Mouse (Mus musculus) forebrain, embryonic 15.5 days (tissue): ENCODE measurements around the gene Nxf1. TPM values are rescaled to one million over a fixed set of nuclear protein-coding genes. Genes with fewer than 3 reads are reported as not detected.

Experiments
- ATAC-seq: fragments of 200-750 bp; cut with Nextera tagmentation; replicated peaks from 2 replicates; pipeline ENCODE4 v1.8.0; 2017; ENCODE audit warnings: mild to moderate bottlenecking, moderate TSS enrichment, moderate library complexity
- H3K27ac ChIP-seq: fragments of 300-500 bp; sonication (generic); replicated peaks from 2 replicates; pipeline ENCODE4 v1.5.1; 2015; ENCODE audit warnings: mild to moderate bottlenecking, inconsistent platforms
- H3K27me3 ChIP-seq: fragments of 300-500 bp; sonication (generic); 2 replicates; pipeline ENCODE4 v1.6.1; 2015; ENCODE audit warnings: inconsistent platforms
- H3K36me3 ChIP-seq: fragments of 300-500 bp; sonication (generic); 2 replicates; pipeline ENCODE4 v1.6.1; 2015; ENCODE audit warnings: mild to moderate bottlenecking, inconsistent platforms
- H3K4me1 ChIP-seq: fragments of 300-500 bp; sonication (generic); 2 replicates; pipeline ENCODE4 v1.6.1; 2015; ENCODE audit warnings: inconsistent platforms
- H3K4me2 ChIP-seq: fragments of 300-500 bp; sonication (generic); replicated peaks from 2 replicates; pipeline ENCODE4 v1.6.1; 2015; ENCODE audit warnings: mild to moderate bottlenecking, inconsistent platforms
- H3K4me3 ChIP-seq: fragments of 300-500 bp; sonication (generic); 2 replicates; pipeline ENCODE4 v1.5.1; 2015; ENCODE audit warnings: mild to moderate bottlenecking, inconsistent platforms
- H3K9ac ChIP-seq: fragments of 300-500 bp; sonication (generic); replicated peaks from 2 replicates; pipeline ENCODE4 v1.6.1; 2015; ENCODE audit warnings: mild to moderate bottlenecking, inconsistent platforms
- H3K9me3 ChIP-seq: fragments of 300-500 bp; sonication (generic); 2 replicates; pipeline ENCODE4 v1.6.1; 2016; ENCODE audit warnings: inconsistent platforms
- WGBS: fragments of 180-500 bp; shearing (Covaris S2); methylation state at CpG from one replicate; pipeline ENCODE4 v1.1.7; 2015; ENCODE audit warnings: mixed read lengths; 5-methylcytosine and 5-hydroxymethylcytosine counted together
- polyA plus RNA-seq: library from polyadenylated mRNA; unstranded; fragments of >200 nt; fragmentation: Nextera tagmentation; extraction: Ambion mirVana; gene quantifications from 2 replicates; pipeline ENCODE4 v1.2.1, GENCODE M21; 2015

Nxf1 gene
- polyA plus RNA-seq, 1 experiment from 2014 or later = 187 TPM

DNA sequence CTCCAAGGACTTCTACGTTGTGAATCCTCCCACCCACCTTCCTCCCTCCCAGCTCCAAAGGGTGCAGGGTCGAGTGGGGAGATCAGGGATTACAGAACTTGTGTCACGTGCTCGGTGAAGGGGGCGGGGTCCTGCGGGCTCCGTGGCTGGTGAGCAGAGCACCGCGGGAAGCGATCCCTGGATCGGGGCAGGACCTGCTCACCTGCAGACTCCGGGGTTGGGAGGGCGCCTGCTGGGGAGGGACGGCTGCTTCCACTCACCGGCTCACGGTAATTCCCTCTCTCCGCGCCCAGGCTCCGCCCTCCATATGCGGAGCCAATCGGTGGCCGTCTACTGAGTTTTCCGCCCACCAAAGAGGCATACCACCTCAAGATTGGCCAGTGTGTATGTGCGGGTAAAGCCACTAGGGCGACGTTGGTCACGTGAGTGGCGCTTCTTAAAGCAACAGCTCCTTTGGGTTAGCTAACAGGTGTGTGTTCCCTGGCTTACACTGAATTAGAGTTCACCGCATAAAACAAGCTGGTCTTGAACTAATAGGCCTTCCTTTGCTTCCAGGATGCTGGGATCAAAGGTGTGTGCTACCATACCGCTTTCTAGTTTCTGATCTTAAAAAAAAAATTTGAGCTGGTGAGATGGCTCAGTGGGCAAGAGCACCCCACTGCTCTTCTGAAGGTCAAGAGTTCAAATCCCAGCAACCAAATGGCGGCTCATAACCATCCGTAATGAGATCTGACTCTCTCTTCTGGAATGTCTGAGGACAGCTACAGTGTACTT, 29.3 kb downstream of the Nxf1 start, which contains the start of gene Taf6l:
Gene Taf6l (minus strand): TSS at position 410 of the 774 bp plus-strand sequence.
- Histone ChIP-seq H3K9me3 (no peaks in the 10 kb centered on the region), H3K4me2 (peak within 1 kb of the TSS; percentile 71), H3K9ac (peak within 1 kb of the TSS; percentile 67), H3K36me3 (peaks cover 23% of the 10 kb centered on the region), H3K4me1 (peaks cover 13% of the 10 kb centered on the region), H3K27me3 (no peaks in the 10 kb centered on the region), H3K4me3 (peak within 1 kb of the TSS; percentile 83), H3K27ac (peak within 1 kb of the TSS; percentile 87)
- ATAC-seq = peak; percentile 99
- under 1% methylated on average over 32 of the region's 32 CpGs for WGBS

DNA sequence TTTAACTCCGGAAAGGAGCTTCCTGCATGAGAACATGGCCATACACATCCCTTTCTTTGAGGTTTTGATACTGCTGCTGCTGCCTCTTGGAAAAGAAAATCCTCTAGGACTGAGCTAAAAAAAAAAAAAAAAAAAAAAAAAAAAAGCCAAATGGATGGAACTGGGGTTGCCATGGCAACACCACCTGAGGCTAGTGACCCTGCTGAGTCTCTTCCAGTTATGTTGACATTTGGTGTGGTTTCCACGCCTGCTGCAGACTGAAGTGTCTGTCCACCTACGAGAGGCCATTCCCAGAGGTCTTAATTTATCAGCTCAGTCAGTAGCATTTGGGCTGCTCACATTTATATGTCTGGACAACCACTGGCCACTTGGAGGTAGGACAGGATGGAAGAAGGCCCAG, 31.6 kb downstream of the Nxf1 start:
- H3K36me3 ChIP-seq = peaks cover 14% of the 10 kb centered on the region
- H3K9ac ChIP-seq = 0 out of 2 replicates have a peak overlapping the region, but pooled peaks have one; percentile 7
- no peaks in the 10 kb centered on the region for H3K27me3 ChIP-seq
- no peak overlapping the region for H3K4me3 ChIP-seq
- peak overlapping the region; percentile 40; the same call in 1 of the 2 replicates for H3K27ac ChIP-seq
- no peak overlapping the region for H3K4me2 ChIP-seq
- ATAC-seq = no peak
- no peaks in the 10 kb centered on the region for H3K9me3 ChIP-seq
- peaks cover 13% of the 10 kb centered on the region for H3K4me1 ChIP-seq
- 17% methylated on average over 3 of the region's 3 CpGs for WGBS

DNA sequence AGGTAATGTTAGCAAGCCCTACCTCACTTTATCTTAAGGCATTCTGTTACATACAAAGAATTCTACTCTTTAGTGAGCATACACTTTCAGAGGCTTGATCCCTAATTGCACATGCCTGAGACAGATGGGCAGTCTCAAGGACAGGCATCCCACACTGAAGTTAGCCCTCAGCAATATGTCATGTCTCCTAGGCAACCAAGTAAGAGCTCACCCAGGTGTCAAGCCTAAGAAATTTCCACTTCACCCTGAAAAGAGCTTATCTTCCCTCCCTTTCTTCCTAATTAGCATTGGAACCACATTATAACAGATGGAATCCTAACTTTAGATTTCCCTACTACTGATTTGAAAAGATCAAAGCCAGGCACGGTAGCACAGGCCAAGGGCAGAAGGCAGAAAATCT, 32.3 kb downstream of the Nxf1 start:
- 58% methylated on average over 1 of the region's 1 CpGs for WGBS
- H3K9ac ChIP-seq = no peak overlapping the region
- H3K27me3 ChIP-seq = no peaks in the 10 kb centered on the region
- H3K27ac ChIP-seq = peak overlapping the region; percentile 40
- no peak for ATAC-seq
- H3K4me1 ChIP-seq = peaks cover 13% of the 10 kb centered on the region
- no peak overlapping the region for H3K4me2 ChIP-seq
- no peaks in the 10 kb centered on the region for H3K9me3 ChIP-seq
- no peak overlapping the region for H3K4me3 ChIP-seq
- H3K36me3 ChIP-seq = peaks cover 19% of the 10 kb centered on the region

DNA sequence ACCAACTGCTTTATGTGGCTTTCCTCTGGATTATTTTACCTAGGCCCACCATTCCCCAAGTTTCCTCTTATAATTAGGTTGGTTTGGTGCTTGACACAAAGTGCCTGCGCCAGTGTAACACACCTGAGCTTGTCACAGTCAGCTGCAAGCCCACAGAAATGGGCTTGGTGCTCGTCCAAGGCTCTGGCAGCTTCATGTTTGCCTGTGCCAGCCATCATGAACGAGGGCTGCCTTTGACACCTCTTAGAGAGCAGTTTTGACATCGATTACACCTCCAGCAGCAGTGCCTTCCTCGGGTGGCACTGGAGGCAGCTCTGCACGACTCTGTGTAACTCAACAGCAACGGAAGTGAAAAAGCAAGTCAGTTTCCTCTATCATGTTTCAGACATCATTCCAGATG, 33.3 kb downstream of the Nxf1 start:
- Histone ChIP-seq H3K36me3 (peaks cover 27% of the 10 kb centered on the region), H3K4me3 (no peak overlapping the region), H3K4me2 (no peak overlapping the region), H3K9me3 (no peaks in the 10 kb centered on the region), H3K4me1 (peaks cover 12% of the 10 kb centered on the region), H3K27ac (no peak overlapping the region), H3K9ac (no peak overlapping the region), H3K27me3 (no peaks in the 10 kb centered on the region)
- 85% methylated on average over 7 of the region's 7 CpGs for WGBS
- no peak for ATAC-seq

DNA sequence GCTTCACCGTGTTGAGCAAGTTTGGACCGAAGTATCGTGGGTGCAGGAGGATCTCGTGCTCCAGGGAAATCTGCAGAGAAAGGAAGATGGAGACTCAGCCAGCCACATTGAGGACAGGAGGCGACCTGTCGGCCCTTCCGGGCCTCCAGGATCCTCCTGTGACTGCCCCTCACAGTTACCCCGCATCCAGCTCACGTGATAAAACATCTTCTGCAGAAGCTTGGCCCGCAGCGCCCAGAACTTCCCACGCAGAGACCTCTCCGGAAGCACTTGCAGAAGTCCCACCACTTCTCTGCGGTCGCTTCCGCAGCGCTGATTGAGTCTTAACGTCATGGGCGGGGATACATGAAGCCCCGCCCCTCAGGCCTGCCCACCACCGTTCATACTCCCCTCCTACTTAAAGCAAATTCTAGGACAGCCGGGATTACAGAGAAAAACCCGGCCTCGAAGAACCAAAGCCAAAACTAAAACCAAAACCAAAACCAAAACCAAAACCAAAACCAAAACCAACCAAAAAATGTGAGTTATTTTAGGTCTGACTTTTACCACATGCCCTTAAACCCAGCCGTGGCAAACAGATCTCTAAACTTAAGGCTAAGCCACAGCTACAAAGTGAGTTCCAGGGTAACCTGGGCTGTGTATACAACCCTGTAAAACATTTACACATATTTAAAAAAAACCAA, 41.5 kb downstream of the Nxf1 start, which contains the start of gene Polr2g:
Gene Polr2g (minus strand): TSS at position 314 of the 683 bp plus-strand sequence.
- Histone ChIP-seq H3K27ac (peak within 1 kb of the TSS; percentile 70), H3K4me1 (peaks cover 32% of the 10 kb centered on the region), H3K27me3 (no peaks in the 10 kb centered on the region), H3K36me3 (peaks cover 21% of the 10 kb centered on the region), H3K4me3 (peak within 1 kb of the TSS; percentile 78), H3K9ac (peak within 1 kb of the TSS; percentile 74), H3K4me2 (peak within 1 kb of the TSS; percentile 89), H3K9me3 (no peaks in the 10 kb centered on the region)
- peak; percentile 75 for ATAC-seq
- 2% methylated on average over 25 of the region's 25 CpGs for WGBS

DNA sequence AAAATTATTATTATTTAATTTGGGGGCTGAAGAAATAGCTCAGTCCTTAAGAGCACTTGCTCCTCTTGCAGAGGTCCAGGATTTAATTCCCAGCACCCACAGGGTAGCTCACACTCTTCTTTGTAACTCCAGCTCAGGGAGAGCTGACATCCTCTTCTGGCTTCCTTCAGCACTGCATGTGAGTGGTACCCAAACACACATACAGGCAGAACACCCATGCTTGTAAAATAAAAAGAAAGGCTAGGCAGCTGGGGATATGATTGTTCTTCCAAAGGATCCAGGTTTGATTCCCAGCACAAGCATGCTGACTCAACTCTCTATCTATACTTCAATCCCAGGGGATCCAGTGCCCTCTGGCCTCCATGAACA, 42.1 kb downstream of the Nxf1 start:
- Histone ChIP-seq H3K4me3 (no peak overlapping the region; the same call in 1 of the 2 replicates), H3K4me2 (peak overlapping the region; percentile 89; the same call in 1 of the 2 replicates), H3K27ac (no peak overlapping the region), H3K9ac (no peak overlapping the region), H3K27me3 (no peaks in the 10 kb centered on the region), H3K4me1 (peaks cover 36% of the 10 kb centered on the region), H3K36me3 (peaks cover 16% of the 10 kb centered on the region), H3K9me3 (no peaks in the 10 kb centered on the region)
- ATAC-seq = no peak

DNA sequence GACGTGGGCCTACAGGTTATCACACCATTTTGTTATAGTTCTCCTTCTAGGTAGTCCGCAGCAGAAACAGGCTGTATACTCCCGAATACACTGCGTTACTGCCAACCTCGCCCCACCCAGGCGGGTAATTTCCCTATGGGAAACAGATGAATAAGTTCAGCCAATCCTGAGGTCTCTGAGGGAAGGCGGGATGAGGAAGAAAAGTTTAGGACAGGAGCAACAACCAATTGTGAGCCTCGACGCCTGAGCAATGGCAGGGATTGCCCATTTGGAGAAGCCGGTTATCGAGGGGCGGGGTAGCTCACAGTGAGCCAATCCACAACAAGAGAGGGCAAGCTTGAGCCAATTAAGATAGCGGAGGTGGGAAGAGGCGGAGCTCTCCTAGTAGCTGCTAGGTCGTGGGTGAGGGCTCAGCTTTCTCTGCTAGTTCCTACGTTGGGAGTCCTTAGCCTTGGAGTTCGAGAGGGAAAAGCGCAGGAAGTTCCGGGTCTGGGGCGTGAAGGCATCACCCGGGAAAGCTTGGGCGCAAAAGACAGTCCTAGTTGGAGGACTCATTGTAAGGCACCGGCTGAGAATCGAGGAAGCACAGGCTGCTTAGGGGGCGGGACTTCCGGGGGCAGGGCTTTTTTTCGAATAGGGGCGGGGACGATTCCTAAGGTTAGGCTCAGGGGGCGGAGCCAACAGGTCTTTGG, 45.4 kb downstream of the Nxf1 start, which contains the start of gene Zbtb3:
Gene Zbtb3 (plus strand): TSS at position 426 of the 692 bp plus-strand sequence.
- peaks cover 23% of the 10 kb centered on the region for H3K36me3 ChIP-seq
- H3K4me2 ChIP-seq = peak within 1 kb of the TSS; percentile 61
- H3K9me3 ChIP-seq = no peaks in the 10 kb centered on the region
- under 1% methylated on average over 30 of the region's 30 CpGs for WGBS
- H3K9ac ChIP-seq = peak within 1 kb of the TSS; percentile 65
- H3K4me3 ChIP-seq = peak within 1 kb of the TSS; percentile 69
- H3K4me1 ChIP-seq = peaks cover 30% of the 10 kb centered on the region
- peak within 1 kb of the TSS; percentile 95 for H3K27ac ChIP-seq
- ATAC-seq = peak; percentile 97
- no peaks in the 10 kb centered on the region for H3K27me3 ChIP-seq

DNA sequence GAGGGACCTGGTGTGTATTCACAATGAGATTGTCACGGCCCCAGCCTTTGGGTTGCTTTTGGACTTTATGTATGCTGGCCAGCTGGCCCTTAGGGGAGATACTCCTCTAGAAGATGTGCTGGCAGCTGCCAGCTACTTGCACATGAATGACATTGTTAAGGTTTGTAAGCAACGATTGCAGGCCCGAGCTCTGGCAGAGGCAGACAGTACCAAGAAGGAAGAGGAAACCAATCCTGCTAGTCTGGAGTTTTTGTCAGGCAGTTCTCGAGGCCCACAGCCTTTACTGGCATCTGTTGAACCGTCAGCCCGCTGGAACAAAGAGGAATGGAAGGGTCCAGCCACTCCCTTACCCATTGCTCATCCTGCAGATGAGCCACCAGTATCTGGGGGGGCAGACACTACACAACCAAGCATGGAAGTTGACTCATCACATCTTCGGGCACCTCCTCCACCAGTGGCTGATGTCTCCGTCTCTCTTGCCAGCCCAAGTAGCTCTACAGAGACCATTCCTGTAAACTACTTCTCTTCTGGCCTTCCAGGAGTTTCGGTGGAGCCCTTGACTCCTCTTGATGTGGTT, 46.4 kb downstream of the Nxf1 start:
- Histone ChIP-seq H3K36me3 (peaks cover 33% of the 10 kb centered on the region), H3K27ac (no peak overlapping the region)

DNA sequence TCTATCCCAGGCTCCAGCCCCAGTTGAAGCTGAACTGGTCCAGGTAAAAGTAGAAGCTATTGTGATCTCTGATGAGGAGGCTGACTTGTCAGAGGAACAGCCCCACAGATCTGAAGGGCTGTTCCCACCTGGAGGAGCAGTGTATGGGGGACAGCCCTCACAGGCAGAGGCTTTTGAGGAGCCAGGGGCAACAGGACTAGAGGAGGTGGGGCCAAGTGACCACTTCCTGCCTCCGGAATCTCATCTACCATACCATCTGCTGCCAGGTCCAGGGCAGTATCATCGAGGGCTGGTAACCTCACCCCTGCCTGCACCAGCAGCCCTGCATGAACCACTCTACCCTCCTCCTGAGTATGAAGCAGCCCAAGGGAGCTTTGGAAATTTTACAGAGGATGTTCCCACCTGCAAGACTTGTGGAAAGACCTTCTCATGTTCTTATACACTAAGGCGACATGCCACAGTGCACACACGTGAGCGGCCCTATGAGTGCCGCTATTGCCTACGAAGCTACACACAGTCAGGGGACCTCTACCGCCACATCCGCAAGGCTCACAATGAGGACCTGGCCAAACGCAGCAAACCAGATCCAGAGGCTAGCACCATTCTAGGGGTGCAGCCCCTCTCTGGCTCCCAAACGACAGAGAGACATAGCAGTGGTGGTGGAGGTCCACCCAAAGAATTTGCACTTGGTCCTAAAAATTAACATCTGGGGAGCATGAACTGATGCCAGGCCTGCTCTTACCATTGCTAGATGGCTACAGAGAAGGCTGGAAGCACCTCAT, 47.2 kb downstream of the Nxf1 start:
- no peak overlapping the region for H3K27ac ChIP-seq
- H3K9me3 ChIP-seq = no peaks in the 10 kb centered on the region
- no peaks in the 10 kb centered on the region for H3K27me3 ChIP-seq
- 91% methylated on average over 11 of the region's 11 CpGs for WGBS
- peaks cover 36% of the 10 kb centered on the region for H3K36me3 ChIP-seq
- H3K4me3 ChIP-seq = no peak overlapping the region
- no peak overlapping the region for H3K9ac ChIP-seq
- ATAC-seq = no peak
- H3K4me1 ChIP-seq = peaks cover 19% of the 10 kb centered on the region
- no peak overlapping the region for H3K4me2 ChIP-seq

More for the DNA sequence above, 46.4 kb downstream of the Nxf1 start:
- Histone ChIP-seq H3K9me3 (no peaks in the 10 kb centered on the region), H3K9ac (peak overlapping the region; percentile 0; the same call in 1 of the 2 replicates), H3K4me3 (peak overlapping the region; percentile 69), H3K4me2 (peak overlapping the region; percentile 61), H3K4me1 (peaks cover 22% of the 10 kb centered on the region), H3K27me3 (no peaks in the 10 kb centered on the region)
- WGBS = 89% methylated on average over 9 of the region's 9 CpGs
- ATAC-seq = no peak

DNA sequence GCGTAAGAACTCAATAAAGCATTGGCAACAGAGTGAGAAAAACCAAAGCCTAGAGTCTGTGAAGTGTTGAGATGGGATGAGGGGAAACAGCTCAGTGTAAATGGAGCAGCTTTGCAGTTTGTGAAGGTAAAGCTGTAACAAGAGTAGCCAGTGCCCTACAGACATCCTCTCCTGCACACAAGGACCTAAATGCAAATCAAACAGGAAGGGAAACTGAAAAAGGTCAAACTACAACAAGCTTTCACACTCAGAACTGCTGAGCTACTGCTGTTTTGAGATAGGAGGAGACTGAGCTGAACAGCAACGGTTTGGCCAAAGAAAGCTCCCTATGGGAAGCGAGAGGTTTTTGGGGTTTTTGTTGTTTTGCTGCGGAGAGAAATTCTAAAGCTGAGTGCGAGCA, 49.9 kb downstream of the Nxf1 start:
- WGBS = 93% methylated on average over 5 of the region's 5 CpGs
- no peak overlapping the region for H3K4me3 ChIP-seq
- no peak overlapping the region for H3K4me2 ChIP-seq
- no peaks in the 10 kb centered on the region for H3K27me3 ChIP-seq
- no peak overlapping the region for H3K9ac ChIP-seq
- no peaks in the 10 kb centered on the region for H3K9me3 ChIP-seq
- no peak overlapping the region for H3K27ac ChIP-seq
- H3K36me3 ChIP-seq = peaks cover 57% of the 10 kb centered on the region
- peaks cover 16% of the 10 kb centered on the region for H3K4me1 ChIP-seq
- ATAC-seq = no peak

DNA sequence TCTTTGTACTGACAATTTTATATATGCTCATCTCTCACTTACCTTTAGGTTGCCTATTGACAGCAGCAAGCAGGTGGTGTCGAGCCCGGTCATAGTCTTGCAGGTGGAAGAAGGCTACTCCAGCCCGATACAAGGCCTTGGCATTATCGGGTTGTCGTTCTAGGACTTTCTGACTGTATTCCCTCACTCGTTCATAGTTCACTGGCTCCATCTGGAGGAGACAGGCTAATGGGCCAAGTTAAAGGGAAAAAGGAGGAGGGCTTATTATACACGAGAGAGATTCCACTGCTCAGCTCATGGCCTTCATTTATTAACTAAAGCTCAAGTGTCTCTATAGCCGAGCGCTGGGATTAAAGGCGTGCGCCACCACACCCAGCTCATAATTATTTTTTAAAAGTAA, 58.9 kb downstream of the Nxf1 start:
- 72% methylated on average over 11 of the region's 11 CpGs for WGBS
- no peak overlapping the region for H3K4me2 ChIP-seq
- no peak overlapping the region for H3K27ac ChIP-seq
- H3K27me3 ChIP-seq = no peaks in the 10 kb centered on the region
- H3K36me3 ChIP-seq = peaks cover 38% of the 10 kb centered on the region
- no peaks in the 10 kb centered on the region for H3K9me3 ChIP-seq
- ATAC-seq = no peak
- H3K4me1 ChIP-seq = peaks cover 37% of the 10 kb centered on the region
- H3K4me3 ChIP-seq = no peak overlapping the region
- H3K9ac ChIP-seq = peak overlapping the region; percentile 22; the same call in 1 of the 2 replicates
